Mouse (Mus musculus) limb, embryonic 11.5 days (tissue): ENCODE data around the gene Id2. TPM values are rescaled to one million over a fixed set of nuclear protein-coding genes. Genes with fewer than 3 reads are reported as not detected.

Experiments
- ATAC-seq: fragments of 200-750 bp; cut with Nextera tagmentation; 2 replicates; pipeline ENCODE4 v1.8.0; 2017; ENCODE audit warnings: low read depth; ENCODE audit not compliant: insufficient number of reproducible peaks, low FRiP score, low TSS enrichment
- DNase-seq: peaks from one replicate; pipeline ENCODE4 v3.0.0-alpha.2; 2015; ENCODE audit warnings: low spot score
- H3K27ac ChIP-seq: fragments of 300-500 bp; sonication (generic); replicated peaks from 2 replicates; pipeline ENCODE4 v1.5.1; 2014; ENCODE audit warnings: low read depth, mild to moderate bottlenecking, low read length
- H3K27me3 ChIP-seq: fragments of 300-500 bp; sonication (generic); 2 replicates; pipeline ENCODE4 v1.6.1; 2014; ENCODE audit warnings: mild to moderate bottlenecking, low read length, mixed read lengths; ENCODE audit not compliant: control insufficient read depth, insufficient read depth
- H3K36me3 ChIP-seq: fragments of 300-500 bp; sonication (generic); 2 replicates; pipeline ENCODE4 v1.6.1; 2014; ENCODE audit warnings: mild to moderate bottlenecking, low read length, moderate library complexity, mixed read lengths; ENCODE audit not compliant: control insufficient read depth, insufficient read depth
- H3K4me1 ChIP-seq: fragments of 300-500 bp; sonication (generic); 2 replicates; pipeline ENCODE4 v1.6.1; 2014; ENCODE audit warnings: low read length, mixed read lengths; ENCODE audit not compliant: control insufficient read depth, insufficient read depth
- H3K4me2 ChIP-seq: fragments of 300-500 bp; sonication (generic); 2 replicates; pipeline ENCODE4 v1.6.1; 2014; ENCODE audit warnings: low read depth, mild to moderate bottlenecking, moderate library complexity; ENCODE audit not compliant: severe bottlenecking
- H3K4me3 ChIP-seq: fragments of 300-500 bp; sonication (generic); 2 replicates; pipeline ENCODE4 v1.5.1; 2014; ENCODE audit warnings: low read depth, low read length
- H3K9ac ChIP-seq: fragments of 300-500 bp; sonication (generic); 2 replicates; pipeline ENCODE4 v1.6.1; 2014; ENCODE audit warnings: mild to moderate bottlenecking, low read length
- H3K9me3 ChIP-seq: fragments of 300-500 bp; sonication (generic); 2 replicates; pipeline ENCODE4 v1.6.1; 2016; ENCODE audit warnings: low read length; ENCODE audit not compliant: control insufficient read depth
- WGBS: fragments of 180-500 bp; shearing (Covaris S2); extraction: QIAGEN DNeasy Blood & Tissue Kit; methylation state at CpG from one replicate; pipeline ENCODE4 v1.1.7; 2014; 5-methylcytosine and 5-hydroxymethylcytosine counted together
- polyA plus RNA-seq: library from polyadenylated mRNA; unstranded; fragments of >200 nt; fragmentation: Nextera tagmentation; extraction: Ambion mirVana; gene quantifications from 2 replicates; pipeline ENCODE4 v1.2.1, GENCODE M21; 2014

The Id2 gene
- polyA plus RNA-seq, 1 experiment from 2014 or later = 406 TPM

DNA sequence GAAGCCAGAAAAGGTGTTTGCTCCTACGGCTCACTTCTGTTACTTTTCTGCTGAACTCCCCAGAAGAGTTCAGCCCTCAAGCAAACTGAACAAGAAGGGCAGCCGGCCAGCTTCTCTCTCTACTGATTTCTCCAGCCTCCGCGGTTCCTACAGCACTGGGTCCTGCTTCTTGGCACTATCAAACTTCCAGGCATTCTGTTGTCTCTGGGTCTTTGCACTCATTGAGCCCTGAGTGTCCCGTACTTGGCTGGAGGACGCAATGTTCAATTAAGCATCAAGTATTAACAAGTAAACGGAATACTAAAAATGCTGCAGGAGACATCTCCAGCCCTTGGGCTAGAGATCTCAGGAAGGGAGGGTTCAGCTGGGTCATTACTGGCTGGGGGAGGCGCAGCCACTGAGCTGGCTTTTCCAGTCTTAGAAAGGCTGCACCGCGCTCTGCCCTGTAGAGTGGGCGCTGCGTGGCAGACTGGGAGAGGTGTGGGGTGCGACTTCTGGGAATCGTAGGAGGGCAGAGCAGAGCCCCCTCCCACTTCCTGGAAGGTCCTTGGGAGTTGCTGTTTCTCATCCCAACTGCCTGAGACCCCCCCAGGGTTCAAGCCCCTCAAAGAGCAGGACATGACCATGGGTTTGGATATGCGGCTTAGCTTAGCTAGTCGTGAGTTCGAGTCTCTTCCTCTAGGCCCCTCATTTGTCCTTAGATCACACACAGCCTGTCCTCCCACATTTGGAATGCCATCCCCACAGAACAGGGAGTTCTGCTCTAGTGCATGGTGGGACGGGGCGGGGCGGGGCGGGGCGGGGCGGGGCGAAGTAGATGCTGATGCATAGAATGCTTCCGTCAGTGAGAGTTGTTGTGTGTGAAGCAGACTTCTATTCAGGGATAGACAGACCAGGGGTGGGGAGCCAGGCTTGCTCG lies 13.4 kb downstream of the Id2 start:
- H3K4me1 ChIP-seq = peaks cover 6% of the 10 kb centered on the region; the same call in 1 of the 2 replicates
- no peak overlapping the region for H3K9ac ChIP-seq
- ATAC-seq (no peak), DNase-seq (no peak)
- 36% methylated on average over 26 of the region's 26 CpGs for WGBS
- no peak overlapping the region for H3K4me3 ChIP-seq
- no peaks in the 10 kb centered on the region for H3K9me3 ChIP-seq
- 0 out of 2 replicates have a peak, but pooled peaks cover 3% of the 10 kb centered on the region for H3K27me3 ChIP-seq
- no peaks in the 10 kb centered on the region for H3K36me3 ChIP-seq
- peak overlapping the region; percentile 29 for H3K4me2 ChIP-seq
- H3K27ac ChIP-seq = no peak overlapping the region

DNA sequence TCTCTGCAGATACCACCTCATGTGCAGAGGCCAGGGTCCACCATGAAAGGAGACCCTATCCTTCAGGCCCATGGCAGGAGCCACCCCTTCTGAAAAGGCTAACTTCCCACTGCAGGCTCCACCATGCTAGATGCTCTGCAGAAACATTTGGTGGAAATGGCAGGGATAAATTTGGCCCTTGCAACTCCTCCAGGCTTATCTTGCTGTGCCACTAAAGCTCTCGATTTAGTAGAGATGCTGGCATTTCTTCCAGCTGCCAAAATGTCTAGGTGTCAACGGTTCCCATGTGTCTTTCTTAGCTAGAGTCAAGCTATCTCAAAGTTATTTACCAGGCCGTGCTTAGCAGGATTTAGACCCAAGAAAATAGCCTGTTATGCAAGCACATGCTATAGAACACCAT lies 22.6 kb downstream of the Id2 start:
- Histone ChIP-seq H3K27ac (no peak overlapping the region), H3K36me3 (no peaks in the 10 kb centered on the region), H3K27me3 (no peaks in the 10 kb centered on the region), H3K9ac (no peak overlapping the region), H3K9me3 (no peaks in the 10 kb centered on the region), H3K4me3 (no peak overlapping the region), H3K4me1 (no peaks in the 10 kb centered on the region), H3K4me2 (no peak overlapping the region)
- no peak for ATAC-seq
- no peak for DNase-seq
- WGBS = 77% methylated on average over 3 of the region's 3 CpGs

DNA sequence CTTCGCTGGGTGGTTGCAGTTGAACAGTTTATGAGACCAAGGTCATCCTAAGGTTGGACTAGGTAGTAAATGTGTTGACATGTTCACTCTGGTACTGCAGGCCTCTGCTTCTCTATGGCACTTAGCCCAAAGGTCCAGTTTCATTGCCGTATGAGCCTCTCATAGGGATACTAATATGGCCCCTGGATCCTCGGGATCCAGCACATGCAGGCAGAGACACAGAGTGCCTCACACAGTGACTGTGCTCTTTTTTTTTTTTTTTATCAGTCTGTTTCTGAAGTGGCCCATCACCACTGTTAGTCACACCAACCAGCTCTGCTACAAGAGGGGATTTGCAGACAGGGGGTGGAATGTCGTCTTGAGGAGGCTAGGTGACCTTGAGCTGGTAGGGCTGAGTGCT lies 23.6 kb downstream of the Id2 start:
- Histone ChIP-seq H3K4me3 (no peak overlapping the region), H3K36me3 (no peaks in the 10 kb centered on the region), H3K27ac (no peak overlapping the region), H3K4me1 (no peaks in the 10 kb centered on the region), H3K9ac (no peak overlapping the region), H3K4me2 (no peak overlapping the region), H3K9me3 (no peaks in the 10 kb centered on the region), H3K27me3 (no peaks in the 10 kb centered on the region)
- ATAC-seq (no peak), DNase-seq (no peak)
- 85% methylated on average over 4 of the region's 4 CpGs for WGBS

DNA sequence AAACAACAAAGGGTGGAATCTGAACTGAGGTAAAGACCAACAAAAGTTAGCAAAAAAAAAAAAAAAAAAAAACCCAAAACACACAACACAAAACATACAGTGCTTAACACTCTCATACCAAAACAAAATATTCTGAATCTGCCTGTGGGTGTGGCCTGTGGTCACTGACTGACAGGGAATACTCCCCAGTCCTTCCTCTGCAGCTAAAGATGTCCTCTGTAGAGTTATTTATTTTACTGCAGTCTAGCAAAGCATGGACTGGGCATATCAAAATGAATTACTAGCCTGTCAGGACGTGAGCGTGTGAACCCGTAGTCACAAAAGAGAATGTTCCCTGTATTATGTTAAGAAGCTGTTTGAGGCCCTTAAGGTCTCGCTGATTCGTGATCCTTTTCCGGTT lies 34.7 kb downstream of the Id2 start:
- ATAC-seq (no peak), DNase-seq (no peak)
- H3K9ac ChIP-seq = no peak overlapping the region
- no peaks in the 10 kb centered on the region for H3K27me3 ChIP-seq
- H3K36me3 ChIP-seq = peaks cover 4% of the 10 kb centered on the region
- WGBS = 78% methylated on average over 6 of the region's 6 CpGs
- H3K4me1 ChIP-seq = no peaks in the 10 kb centered on the region
- no peak overlapping the region for H3K27ac ChIP-seq
- no peak overlapping the region for H3K4me2 ChIP-seq
- no peak overlapping the region for H3K4me3 ChIP-seq
- H3K9me3 ChIP-seq = no peaks in the 10 kb centered on the region

DNA sequence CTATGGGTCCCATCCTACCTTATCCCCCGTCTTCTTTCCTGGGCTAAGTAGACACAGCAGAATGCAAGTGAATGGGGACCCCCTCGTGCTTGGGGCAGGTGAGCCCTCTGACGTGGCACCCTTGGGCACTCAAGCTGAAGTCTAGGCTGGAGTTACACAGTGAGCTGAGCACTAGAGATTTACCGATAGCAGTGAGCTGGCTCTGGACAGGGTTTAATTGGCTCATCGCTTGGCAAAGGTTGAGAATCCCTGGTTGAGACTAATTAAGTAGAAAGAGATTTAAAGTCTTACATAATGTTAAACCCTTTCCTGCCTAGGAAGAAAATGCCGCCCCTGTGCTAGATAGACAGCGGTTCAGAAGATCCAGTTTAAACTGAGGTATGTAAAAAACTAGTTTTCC lies 36.0 kb downstream of the Id2 start:
- H3K4me3 ChIP-seq = no peak overlapping the region
- no peaks in the 10 kb centered on the region for H3K9me3 ChIP-seq
- ATAC-seq = no peak
- no peak overlapping the region for H3K4me2 ChIP-seq
- no peak for DNase-seq
- no peaks in the 10 kb centered on the region for H3K27me3 ChIP-seq
- no peaks in the 10 kb centered on the region for H3K4me1 ChIP-seq
- no peak overlapping the region for H3K27ac ChIP-seq
- 84% methylated on average over 7 of the region's 7 CpGs for WGBS
- no peak overlapping the region for H3K9ac ChIP-seq
- peaks cover 4% of the 10 kb centered on the region for H3K36me3 ChIP-seq

DNA sequence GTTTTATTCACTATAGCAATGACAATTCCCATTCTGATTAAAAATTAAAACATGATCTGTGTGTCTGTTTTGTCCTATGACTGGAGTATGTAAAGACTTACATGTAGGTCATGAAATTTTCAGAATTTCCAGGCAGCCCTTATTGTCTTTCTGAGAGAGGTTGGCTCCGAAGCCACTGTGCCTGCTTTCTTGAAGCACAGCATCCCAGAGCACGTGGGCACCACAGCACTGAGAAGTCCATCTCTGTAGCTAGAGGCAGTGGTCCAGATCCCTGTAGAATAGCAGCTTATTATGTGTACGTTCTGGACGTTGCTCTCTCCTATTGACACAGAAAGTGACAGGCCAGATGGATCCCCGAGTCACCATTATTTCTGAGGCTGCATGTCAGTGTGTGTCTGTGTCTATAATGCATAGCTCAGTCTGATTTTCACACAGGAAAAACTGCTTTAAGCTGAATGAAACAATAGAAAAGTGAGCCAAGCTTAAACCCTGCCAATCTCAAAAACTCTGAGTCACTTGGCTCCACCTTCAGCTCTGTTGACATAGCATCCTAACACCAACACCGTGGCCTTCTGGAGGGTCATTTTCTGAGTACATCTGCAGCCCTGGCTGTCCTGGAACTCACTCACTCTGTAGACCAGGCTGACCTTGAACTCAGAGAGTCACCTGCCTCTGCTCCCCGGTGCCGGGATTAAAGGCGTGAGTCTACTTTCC lies 37.3 kb downstream of the Id2 start:
- no peaks in the 10 kb centered on the region for H3K9me3 ChIP-seq
- no peak overlapping the region for H3K9ac ChIP-seq
- H3K4me1 ChIP-seq = no peaks in the 10 kb centered on the region
- no peak for ATAC-seq
- peaks cover 4% of the 10 kb centered on the region for H3K36me3 ChIP-seq
- no peak overlapping the region for H3K4me2 ChIP-seq
- 92% methylated on average over 9 of the region's 9 CpGs for WGBS
- no peak for DNase-seq
- H3K27me3 ChIP-seq = no peaks in the 10 kb centered on the region
- H3K4me3 ChIP-seq = no peak overlapping the region
- no peak overlapping the region for H3K27ac ChIP-seq

DNA sequence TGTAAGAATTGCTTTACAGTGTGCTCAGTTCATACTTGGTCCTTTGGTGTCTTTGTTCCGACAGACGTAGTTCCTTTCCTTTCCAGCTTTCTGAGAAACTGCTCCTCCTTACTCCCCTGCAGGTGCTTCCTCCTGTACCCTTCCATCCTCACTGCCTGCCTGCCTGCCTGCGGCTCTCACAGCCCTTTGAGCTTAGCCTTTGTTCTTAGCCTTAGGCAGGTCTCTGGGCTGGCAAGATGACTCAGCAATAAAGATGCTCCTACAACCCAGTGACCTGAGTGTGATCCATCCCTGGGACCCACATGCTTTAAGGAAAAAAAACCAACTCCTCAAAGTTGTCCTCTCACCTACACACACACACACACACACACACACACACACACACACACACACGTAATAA lies 42.0 kb downstream of the Id2 start:
- H3K9me3 ChIP-seq = no peaks in the 10 kb centered on the region
- H3K27ac ChIP-seq = no peak overlapping the region
- no peak overlapping the region for H3K4me3 ChIP-seq
- H3K27me3 ChIP-seq = no peaks in the 10 kb centered on the region
- H3K9ac ChIP-seq = no peak overlapping the region
- 77% methylated on average over 4 of the region's 4 CpGs for WGBS
- ATAC-seq (no peak), DNase-seq (no peak)
- no peaks in the 10 kb centered on the region for H3K4me1 ChIP-seq
- H3K4me2 ChIP-seq = no peak overlapping the region
- peaks cover 4% of the 10 kb centered on the region for H3K36me3 ChIP-seq

DNA sequence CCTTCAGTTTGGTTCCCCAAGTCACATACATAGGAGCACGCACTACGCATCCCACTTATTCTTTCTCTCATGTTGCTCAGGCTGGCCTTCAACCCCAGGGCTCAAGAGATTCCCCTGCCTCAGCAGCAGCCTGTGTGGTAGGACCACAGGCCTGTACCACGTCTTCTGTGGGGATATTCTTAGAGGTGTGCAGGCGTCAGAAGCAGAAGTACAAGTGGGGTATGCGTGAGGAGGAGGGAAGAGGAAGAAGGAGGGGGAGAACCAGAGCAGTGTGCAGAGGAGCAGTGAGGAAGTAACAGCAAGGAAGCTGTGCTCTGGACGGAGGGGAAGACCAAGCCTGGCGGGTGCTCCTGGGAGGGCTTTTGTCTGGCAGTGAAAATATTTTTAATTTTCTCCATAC lies 42.4 kb downstream of the Id2 start:
- no peak overlapping the region for H3K4me3 ChIP-seq
- WGBS = 81% methylated on average over 7 of the region's 7 CpGs
- no peak for DNase-seq

More for the DNA sequence above, 42.4 kb downstream of the Id2 start:
- Histone ChIP-seq H3K27ac (no peak overlapping the region), H3K36me3 (peaks cover 4% of the 10 kb centered on the region), H3K27me3 (no peaks in the 10 kb centered on the region), H3K9ac (no peak overlapping the region), H3K4me1 (no peaks in the 10 kb centered on the region), H3K4me2 (no peak overlapping the region), H3K9me3 (no peaks in the 10 kb centered on the region)
- ATAC-seq = no peak
